Mouse (Mus musculus) cortical plate, adult 2 months (tissue): ENCODE measurements around the gene Gja10. TPM values are rescaled to one million over a fixed set of nuclear protein-coding genes. Genes with fewer than 3 reads are reported as not detected.

Source experiments
- H3K27ac ChIP-seq: fragments of 200-500 bp; 2 replicates; pipeline ENCODE4 v1.5.1; 2012; ENCODE audit warnings: low read length, control low read depth, inconsistent platforms; ENCODE audit not compliant: insufficient read depth
- H3K4me1 ChIP-seq: fragments of 200-500 bp; 2 replicates; pipeline ENCODE4 v1.6.1; 2011; ENCODE audit warnings: low read length; ENCODE audit not compliant: control insufficient read depth, insufficient read depth
- H3K4me3 ChIP-seq: fragments of 200-500 bp; 2 replicates; pipeline ENCODE4 v1.5.1; 2011; ENCODE audit warnings: mild to moderate bottlenecking, low read length, control low read depth; ENCODE audit not compliant: insufficient read depth
- CTCF ChIP-seq: fragments of 200-500 bp; IDR thresholded peaks from 2 replicates; pipeline ENCODE4 v1.5.1; 2011; ENCODE audit warnings: mild to moderate bottlenecking, control low read depth, low read length; ENCODE audit not compliant: insufficient read depth; ENCODE audit errors: extremely low read depth
- POLR2A ChIP-seq: fragments of 200-500 bp; IDR thresholded peaks from 2 replicates; pipeline ENCODE4 v1.6.1; 2011; ENCODE audit warnings: mild to moderate bottlenecking, low read length, control low read depth; ENCODE audit not compliant: insufficient read depth; ENCODE audit errors: extremely low read depth
- polyA plus RNA-seq: library from polyadenylated mRNA; depleted of rRNA; stranded (reverse); fragments of >200 nt; gene quantifications from 2 replicates; pipeline ENCODE4 v1.2.3, GENCODE M21; 2012; rRNA removed

Gene Gja10
- polyA plus RNA-seq = not detected in 2 replicates

DNA sequence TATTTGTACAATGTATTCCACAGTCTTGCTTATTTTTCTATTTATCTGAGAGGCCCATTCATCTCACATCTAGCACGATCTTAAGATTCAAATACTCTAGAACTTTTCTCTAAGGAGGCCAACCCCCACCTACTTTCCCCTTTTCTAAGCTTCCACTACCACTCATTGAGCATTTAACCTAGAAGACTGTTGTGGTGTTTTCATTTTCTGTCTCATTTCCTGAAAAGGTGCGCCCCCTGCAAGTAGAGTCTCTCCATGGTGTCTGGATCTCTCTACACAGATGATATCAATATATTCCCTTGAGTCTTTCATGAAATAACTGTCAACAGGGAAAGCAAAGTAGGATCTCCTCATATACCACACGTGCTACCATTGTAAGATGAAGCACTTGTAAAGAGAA, at the start of gene Gja10:
Gja10 (minus strand) TSS at position 101 of the 400 bp plus-strand sequence.
- Histone ChIP-seq H3K4me1 (no peaks in the 10 kb centered on the region), H3K4me3 (no peak within 1 kb of the TSS), H3K27ac (no peak within 1 kb of the TSS)
- TF ChIP-seq CTCF (no peak), POLR2A (no peak)

DNA sequence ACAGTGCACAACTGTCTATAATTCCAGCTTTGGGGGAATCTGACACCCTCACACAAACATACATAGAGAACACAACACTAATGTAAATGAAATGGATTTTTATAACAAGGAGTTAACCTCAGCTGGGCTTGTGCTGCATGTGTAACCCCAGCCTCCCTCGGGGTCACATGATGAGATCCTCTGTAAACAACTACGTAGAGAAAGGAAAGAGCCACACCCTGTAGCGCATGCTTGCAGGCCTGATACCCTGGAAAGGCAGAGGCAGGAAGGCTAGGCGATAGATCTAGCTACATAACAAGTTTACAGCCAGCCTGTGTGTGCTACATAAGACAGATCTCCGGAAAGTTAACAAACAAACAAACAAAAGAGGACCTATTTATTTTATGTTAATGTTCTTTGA, 49.1 kb upstream of the Gja10 start:
- Histone ChIP-seq H3K4me3 (no peak overlapping the region), H3K27ac (no peak overlapping the region), H3K4me1 (no peaks in the 10 kb centered on the region)
- TF ChIP-seq POLR2A (no peak), CTCF (no peak)

DNA sequence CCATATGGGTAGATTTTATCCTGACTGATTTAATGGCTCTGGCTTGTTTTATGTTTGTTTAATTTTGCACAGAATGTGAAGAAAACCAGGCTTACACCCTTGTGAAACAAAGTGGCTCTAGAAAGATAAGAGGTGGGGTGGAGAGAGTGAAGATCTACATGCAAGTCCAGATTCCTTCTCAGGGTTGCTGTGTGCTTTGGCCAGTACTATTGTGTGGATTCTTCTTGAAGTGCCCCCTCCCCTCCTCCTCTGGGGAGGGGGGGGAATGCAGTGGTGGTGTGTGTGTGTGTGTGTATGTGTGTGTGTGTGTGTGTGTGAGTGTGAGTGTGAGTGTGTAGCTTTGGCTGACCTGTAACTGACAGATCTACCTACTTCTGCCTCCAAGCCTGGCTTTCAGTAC, 19.1 kb upstream of the Gja10 start:
- Histone ChIP-seq H3K27ac (no peak overlapping the region), H3K4me3 (no peak overlapping the region), H3K4me1 (no peaks in the 10 kb centered on the region)
- TF ChIP-seq POLR2A (no peak), CTCF (no peak)

DNA sequence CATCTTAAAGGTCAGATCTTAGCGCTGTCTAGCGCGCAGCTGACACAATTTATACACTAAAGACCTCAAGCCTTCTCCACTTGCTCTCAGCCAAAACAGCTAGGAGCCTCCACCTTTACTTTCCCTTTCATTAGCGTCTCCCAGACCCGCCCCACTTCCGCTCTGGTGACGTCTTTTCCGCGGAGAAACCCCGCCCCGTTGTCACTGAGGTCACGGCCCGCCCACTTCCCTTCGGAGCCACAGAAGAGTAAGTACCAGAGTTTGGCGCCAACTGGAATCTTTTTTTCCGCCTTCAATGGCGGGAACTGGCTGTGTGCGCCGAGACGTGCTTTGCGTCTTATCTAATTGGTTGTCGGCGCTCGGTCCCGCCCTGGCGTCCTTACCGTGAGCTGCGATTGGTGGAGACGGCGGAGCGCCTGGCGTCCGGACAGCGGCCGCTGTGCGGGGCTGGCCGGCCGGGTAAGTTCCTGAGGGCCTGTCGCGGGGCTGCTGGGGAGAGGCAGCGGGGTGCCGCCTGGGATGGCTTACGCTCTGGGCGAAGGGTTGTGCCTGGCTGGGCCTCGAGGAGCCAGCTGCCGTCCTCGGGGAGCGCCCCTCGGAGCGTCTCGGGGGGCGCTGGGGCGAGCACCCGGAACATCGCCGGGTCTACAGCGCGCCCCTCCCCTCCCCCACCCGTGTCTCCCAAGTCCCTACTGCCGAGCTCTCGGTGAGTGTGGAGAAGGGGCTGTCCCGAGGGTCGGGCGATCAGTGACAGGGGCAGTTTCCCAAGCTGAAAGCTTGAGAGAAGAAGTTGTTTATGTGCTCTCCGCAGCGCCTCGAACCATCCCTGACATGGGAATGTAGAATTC, 12.7 kb upstream of the Gja10 start, which contains the start of gene Casp8ap2:
Casp8ap2 (plus strand) TSS at position 418 of the 848 bp plus-strand sequence.
- Histone ChIP-seq H3K4me1 (no peaks in the 10 kb centered on the region), H3K4me3 (peak within 1 kb of the TSS; percentile 74), H3K27ac (peak within 1 kb of the TSS; percentile 61; the same call in 1 of the 2 replicates)
- no peak for TF ChIP-seq CTCF
- peak; percentile 86 for TF ChIP-seq POLR2A

DNA sequence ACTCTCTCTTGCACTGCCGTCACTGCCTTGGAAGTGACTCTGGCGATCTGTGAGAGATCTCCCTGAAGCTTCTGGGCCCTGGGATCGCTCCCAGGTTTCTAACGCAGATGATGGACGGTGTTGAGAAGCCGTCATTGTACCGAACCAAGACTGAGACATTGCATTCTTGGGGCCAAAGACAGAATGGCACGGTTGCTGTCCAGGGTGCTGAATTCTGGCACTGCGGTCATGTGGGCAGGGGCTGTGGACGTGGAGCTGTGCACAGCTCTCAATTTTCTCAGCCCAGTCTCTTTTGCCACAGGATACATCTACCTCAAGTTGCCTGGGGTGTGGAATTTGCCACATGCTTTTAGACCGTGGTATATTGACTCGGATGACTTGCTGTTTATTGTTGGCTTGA, 1.4 kb downstream of the Gja10 start:
- Histone ChIP-seq H3K27ac (no peak overlapping the region), H3K4me1 (no peaks in the 10 kb centered on the region), H3K4me3 (no peak overlapping the region)
- TF ChIP-seq POLR2A = no peak

DNA sequence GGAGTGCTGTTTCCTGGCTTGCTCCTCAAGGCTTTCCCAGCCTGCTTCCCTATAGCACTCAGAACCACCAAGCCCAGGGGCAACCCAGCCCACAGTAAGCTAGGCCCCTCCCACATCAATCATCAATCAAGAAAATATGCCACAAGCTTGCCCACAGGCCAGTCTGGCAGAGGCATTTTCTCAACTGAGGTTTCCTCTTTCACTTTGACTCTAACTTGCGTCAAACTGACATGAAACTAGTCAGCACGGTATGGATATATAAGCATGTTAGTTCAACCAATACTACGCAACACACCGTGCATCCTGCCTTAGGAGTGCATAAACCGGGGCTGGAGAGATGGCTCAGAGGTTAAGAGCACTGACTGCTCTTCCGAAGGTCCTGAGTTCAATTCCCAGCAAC, 14.3 kb downstream of the Gja10 start:
- H3K27ac ChIP-seq = no peak overlapping the region
- no peak overlapping the region for H3K4me3 ChIP-seq
- TF ChIP-seq POLR2A (no peak), CTCF (no peak)
- no peaks in the 10 kb centered on the region for H3K4me1 ChIP-seq

DNA sequence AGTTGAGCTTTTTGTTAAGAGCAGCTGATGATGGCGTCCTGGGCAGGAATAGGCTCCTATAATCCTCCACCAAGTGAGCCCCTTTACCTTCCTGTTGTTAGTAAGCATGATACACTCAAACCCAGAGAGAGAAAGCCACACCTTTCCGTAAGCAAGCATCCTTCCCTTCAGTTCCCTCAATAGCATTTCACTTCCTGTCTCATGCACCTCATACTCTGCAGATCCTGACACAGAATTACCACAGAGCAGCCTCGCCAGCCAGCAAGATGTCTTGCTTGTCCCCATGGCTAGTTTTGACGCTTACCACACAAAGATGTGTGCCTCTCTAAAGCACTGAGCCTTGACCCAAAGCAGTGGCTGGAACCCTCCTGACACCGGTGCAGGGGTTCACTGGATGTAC, 15.0 kb downstream of the Gja10 start:
- no peaks in the 10 kb centered on the region for H3K4me1 ChIP-seq
- TF ChIP-seq CTCF = no peak
- TF ChIP-seq POLR2A = no peak

DNA sequence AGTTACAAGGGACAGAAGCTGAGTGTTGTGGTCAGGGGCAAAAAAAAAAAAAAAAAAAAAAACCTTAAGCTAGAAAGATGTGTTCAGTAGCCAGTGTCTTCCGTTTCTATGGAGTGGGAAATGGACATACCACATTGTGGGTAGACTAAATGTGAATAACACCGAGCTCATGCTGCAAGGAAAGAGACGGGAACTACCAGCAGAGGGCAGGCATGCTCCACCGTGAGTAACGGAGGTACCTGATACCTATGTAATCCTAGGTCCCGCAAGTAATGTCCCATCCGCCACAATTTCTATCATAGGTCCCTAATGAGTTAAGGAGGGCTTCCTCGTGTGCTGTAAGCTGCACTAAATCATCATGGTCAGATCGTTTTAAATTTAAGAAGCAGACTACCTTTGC, 16.0 kb downstream of the Gja10 start:
- no peak overlapping the region for H3K27ac ChIP-seq
- TF ChIP-seq POLR2A (no peak), CTCF (peak; percentile 65)
- H3K4me1 ChIP-seq = no peaks in the 10 kb centered on the region
- no peak overlapping the region for H3K4me3 ChIP-seq

More for the DNA sequence above, 15.0 kb downstream of the Gja10 start:
- Histone ChIP-seq H3K27ac (no peak overlapping the region), H3K4me3 (no peak overlapping the region)

DNA sequence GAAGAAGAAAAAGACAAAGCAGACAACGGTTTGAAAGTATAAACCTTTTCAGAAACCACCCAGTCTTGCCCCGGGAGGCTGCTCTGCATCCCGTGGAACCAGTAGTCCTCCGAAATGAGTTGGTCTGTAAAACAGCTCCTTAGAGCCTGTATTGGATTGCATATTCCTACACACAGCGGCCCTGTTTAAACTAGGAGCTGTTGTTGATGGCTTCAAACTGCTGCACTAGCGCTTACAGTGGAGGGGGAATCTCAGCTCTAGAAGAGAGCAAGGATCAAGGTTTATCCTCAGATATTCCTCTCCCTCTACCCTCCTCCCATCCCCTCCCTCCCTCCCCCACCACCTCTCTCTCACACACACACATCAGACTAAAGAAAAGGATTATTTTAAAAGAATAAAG, 18.4 kb downstream of the Gja10 start:
- TF ChIP-seq POLR2A (no peak), CTCF (no peak)
- no peak overlapping the region for H3K4me3 ChIP-seq
- H3K27ac ChIP-seq = no peak overlapping the region
- no peaks in the 10 kb centered on the region for H3K4me1 ChIP-seq

DNA sequence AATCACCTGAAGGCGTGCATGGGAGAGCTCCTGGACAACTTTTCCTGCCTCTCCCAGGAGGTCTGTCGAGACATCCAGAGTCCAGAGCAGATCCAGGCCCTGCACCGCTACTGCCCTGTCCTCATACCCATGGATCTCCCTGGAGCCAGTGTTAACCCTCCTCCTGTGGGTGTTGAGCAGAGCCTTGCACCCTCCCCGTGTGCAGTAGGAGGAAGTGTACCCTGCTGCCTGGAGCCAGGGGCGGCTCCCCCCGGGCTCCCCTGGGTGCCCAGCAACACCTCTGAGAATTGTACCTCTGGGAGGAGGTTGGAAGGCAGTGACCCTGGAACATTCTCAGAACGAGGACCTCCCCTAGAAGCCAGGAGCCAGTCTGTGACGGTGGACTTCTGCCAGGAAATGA, 22.7 kb downstream of the Gja10 start:
- Histone ChIP-seq H3K27ac (no peak overlapping the region), H3K4me3 (no peak overlapping the region), H3K4me1 (no peaks in the 10 kb centered on the region)
- no peak for TF ChIP-seq CTCF
- no peak for TF ChIP-seq POLR2A
